Mouse (Mus musculus): ENCODE results near the gene Cdk14. TPM values are rescaled to one million over a fixed set of nuclear protein-coding genes. Genes with fewer than 3 reads are reported as not detected.
"Not testable (repeated sequence)": the region's sequence is repeated elsewhere in the genome, so short reads cannot be mapped to it uniquely, and the experiment has no call there.

Gene Cdk14
- polyA plus RNA-seq, 2 experiments = 0.68 to 1.4 TPM

- ATAC-seq (ENCODE audit: insufficient read depth) (no peak), DNase-seq (ENCODE audit: low read depth in 3 of 3, low spot score in 3 of 3) (no peak)
- H3K4me3 ChIP-seq (ENCODE audit: insufficient read depth in 1 of 2, low read depth in 2 of 2, low read length in 2 of 2) = no peak overlapping the region
- H3K9me3 ChIP-seq (ENCODE audit: control insufficient read depth, low read length) = no peaks in the 10 kb centered on the region
- H3K9ac ChIP-seq (replicated peaks) = no peak overlapping the region
- WGBS (ENCODE audit: insufficient replicate concordance) = 62% methylated on average over 3 of the region's 3 CpGs
- H3K27me3 ChIP-seq (ENCODE audit: control insufficient read depth, insufficient read depth, low read length) = no peaks in the 10 kb centered on the region
- TF ChIP-seq EP300 (IDR thresholded peaks at IDR 0.05; ENCODE audit: low read depth) = no peak
- TF ChIP-seq CTCF (IDR thresholded peaks at IDR 0.05; ENCODE audit: low read depth) = no peak
- H3K27ac ChIP-seq = no peak overlapping the region
- no peaks in the 10 kb centered on the region for H3K4me1 ChIP-seq (replicated peaks; ENCODE audit: control insufficient read depth in 2 of 2, insufficient read depth in 2 of 2, low read length in 1 of 2)
- H3K4me2 ChIP-seq (ENCODE audit: low read depth) = no peak overlapping the region
- no peaks in the 10 kb centered on the region for H3K36me3 ChIP-seq (replicated peaks; ENCODE audit: control insufficient read depth, insufficient read depth, low read depth)
These were observed 180.0 kb downstream of the Cdk14 start for GRCm38 (mm10) chr5:5240121-5240520.

GRCm38 (mm10) chr5:5234935-5235334, 185.2 kb downstream of the Cdk14 start:
- H3K9me3 ChIP-seq (ENCODE audit: control insufficient read depth, low read length); H3K27me3 ChIP-seq (ENCODE audit: control insufficient read depth, insufficient read depth, low read length); ATAC-seq (ENCODE audit: insufficient read depth); H3K9ac ChIP-seq (replicated peaks); DNase-seq (ENCODE audit: low read depth in 3 of 3, low spot score in 3 of 3); H3K36me3 ChIP-seq (replicated peaks; ENCODE audit: control insufficient read depth, insufficient read depth, low read depth); H3K4me1 ChIP-seq (replicated peaks; ENCODE audit: control insufficient read depth in 2 of 2, insufficient read depth in 2 of 2, low read length in 1 of 2); H3K27ac ChIP-seq; H3K4me2 ChIP-seq (ENCODE audit: low read depth); H3K4me3 ChIP-seq (ENCODE audit: insufficient read depth in 1 of 2, low read depth in 2 of 2, low read length in 2 of 2): not testable (repeated sequence)
- WGBS (ENCODE audit: insufficient replicate concordance) = 71% methylated on average over 9 of the region's 10 CpGs

DNA sequence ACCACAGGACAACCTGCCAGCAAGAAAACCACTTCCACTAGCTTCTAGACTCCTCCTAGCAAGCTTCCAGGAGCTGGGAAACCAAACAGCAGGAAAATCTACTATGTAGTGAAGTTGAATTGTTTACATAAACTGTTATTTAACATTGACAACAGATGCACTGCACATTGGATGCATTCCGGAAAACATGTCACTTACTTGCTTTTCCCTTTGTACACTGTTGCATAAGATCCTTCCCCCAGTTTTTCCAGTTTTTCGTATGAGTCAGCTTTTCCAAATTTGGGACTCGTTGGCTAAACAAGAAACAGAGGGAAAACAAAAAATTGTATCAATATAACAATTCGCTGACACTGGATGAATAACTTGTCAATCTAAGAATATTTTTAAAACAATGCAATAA, 193.1 kb downstream of the Cdk14 start:
- no peaks in the 10 kb centered on the region for H3K27me3 ChIP-seq (ENCODE audit: control insufficient read depth, insufficient read depth, low read length)
- H3K9me3 ChIP-seq (ENCODE audit: control insufficient read depth, low read length) = no peaks in the 10 kb centered on the region
- no peak for DNase-seq (ENCODE audit: low read depth in 3 of 3, low spot score in 3 of 3)
- no peak overlapping the region for H3K27ac ChIP-seq
- no peak overlapping the region for H3K4me2 ChIP-seq (ENCODE audit: low read depth)
- no peaks in the 10 kb centered on the region for H3K36me3 ChIP-seq (replicated peaks; ENCODE audit: control insufficient read depth, insufficient read depth, low read depth)
- H3K4me3 ChIP-seq (ENCODE audit: insufficient read depth in 1 of 2, low read depth in 2 of 2, low read length in 2 of 2) = no peak overlapping the region
- no peaks in the 10 kb centered on the region for H3K4me1 ChIP-seq (replicated peaks; ENCODE audit: control insufficient read depth in 2 of 2, insufficient read depth in 2 of 2, low read length in 1 of 2)
- WGBS (ENCODE audit: insufficient replicate concordance) = 61% methylated on average over 4 of the region's 4 CpGs
- ATAC-seq (ENCODE audit: insufficient read depth) = no peak
- TF ChIP-seq EP300 (IDR thresholded peaks at IDR 0.05; ENCODE audit: low read depth) (no peak), CTCF (IDR thresholded peaks at IDR 0.05; ENCODE audit: low read depth) (no peak)
- H3K9ac ChIP-seq (replicated peaks) = no peak overlapping the region

- Histone ChIP-seq H3K9me3 (ENCODE audit: control insufficient read depth, low read length) (no peaks in the 10 kb centered on the region), H3K27me3 (ENCODE audit: control insufficient read depth, insufficient read depth, low read length) (no peaks in the 10 kb centered on the region), H3K4me3 (ENCODE audit: insufficient read depth in 1 of 2, low read depth in 2 of 2, low read length in 2 of 2) (no peak overlapping the region), H3K9ac (replicated peaks) (no peak overlapping the region), H3K27ac (no peak overlapping the region), H3K36me3 (replicated peaks; ENCODE audit: control insufficient read depth, insufficient read depth, low read depth) (no peaks in the 10 kb centered on the region), H3K4me2 (ENCODE audit: low read depth) (peak overlapping the region; percentile 13), H3K4me1 (replicated peaks; ENCODE audit: control insufficient read depth in 2 of 2, insufficient read depth in 2 of 2, low read length in 1 of 2) (peaks cover 13 to 16% of the 10 kb centered on the region in 2 experiments)
- WGBS (ENCODE audit: insufficient replicate concordance) = 35% methylated on average over 1 of the region's 1 CpGs
- TF ChIP-seq CTCF (IDR thresholded peaks at IDR 0.05; ENCODE audit: low read depth) = no peak
- TF ChIP-seq EP300 (IDR thresholded peaks at IDR 0.05; ENCODE audit: low read depth) = no peak
- no peak for DNase-seq (ENCODE audit: low read depth in 3 of 3, low spot score in 3 of 3)
- no peak for ATAC-seq (ENCODE audit: insufficient read depth)
These were observed 208.4 kb downstream of the Cdk14 start for GRCm38 (mm10) chr5:5211780-5212135.

- Histone ChIP-seq H3K4me2 (ENCODE audit: low read depth) (peak overlapping the region; percentile 13), H3K9ac (replicated peaks) (no peak overlapping the region; the same call in 1 of the 2 replicates), H3K4me3 (ENCODE audit: insufficient read depth in 1 of 2, low read depth in 2 of 2, low read length in 2 of 2) (no peak overlapping the region), H3K4me1 (replicated peaks; ENCODE audit: control insufficient read depth in 2 of 2, insufficient read depth in 2 of 2, low read length in 1 of 2) (peaks cover 13 to 16% of the 10 kb centered on the region in 2 experiments), H3K27me3 (ENCODE audit: control insufficient read depth, insufficient read depth, low read length) (no peaks in the 10 kb centered on the region), H3K36me3 (replicated peaks; ENCODE audit: control insufficient read depth, insufficient read depth, low read depth) (no peaks in the 10 kb centered on the region), H3K9me3 (ENCODE audit: control insufficient read depth, low read length) (no peaks in the 10 kb centered on the region), H3K27ac (no peak overlapping the region)
- WGBS (ENCODE audit: insufficient replicate concordance) = 29% methylated on average over 7 of the region's 7 CpGs
- peak; percentile 76 for TF ChIP-seq EP300 (IDR thresholded peaks at IDR 0.05; ENCODE audit: low read depth)
- TF ChIP-seq CTCF (IDR thresholded peaks at IDR 0.05; ENCODE audit: low read depth) = no peak
- DNase-seq (ENCODE audit: low read depth in 3 of 3, low spot score in 3 of 3) (peak in 2 of 3 experiments; percentile 2 to 33), ATAC-seq (ENCODE audit: insufficient read depth) (peak; percentile 89)
These were observed 208.9 kb downstream of the Cdk14 start for GRCm38 (mm10) chr5:5211034-5211779.
